Mouse (Mus musculus): ENCODE measurements around the gene Fcrl1. TPM values are rescaled to one million over a fixed set of nuclear protein-coding genes. Genes with fewer than 3 reads are reported as not detected.

The Fcrl1 gene
- polyA plus RNA-seq, 1 experiment from 2014 or later = not detected

- H3K4me3 ChIP-seq = no peak within 1 kb of the TSS
- H3K36me3 ChIP-seq = no peaks in the 10 kb centered on the region
- 94% methylated on average over 5 of the region's 5 CpGs for WGBS
- H3K9me3 ChIP-seq (replicated peaks) = no peaks in the 10 kb centered on the region
- H3K4me1 ChIP-seq = no peaks in the 10 kb centered on the region
- DNase-seq (ENCODE audit: low spot score) = no peak
- H3K27me3 ChIP-seq (ENCODE audit: low read depth, poor library complexity, severe bottlenecking) = no peaks in the 10 kb centered on the region
- H3K27ac ChIP-seq = no peak within 1 kb of the TSS
Observed at GRCm38 (mm10) chr3:87435479-87435878, 59.3 kb downstream of the Fcrl1 start, which contains the start of gene Fcrl5. Fcrl5 (plus strand) TSS chr3:87435773.

- H3K36me3 ChIP-seq = no peaks in the 10 kb centered on the region
- H3K27ac ChIP-seq = no peak overlapping the region
- DNase-seq (ENCODE audit: low spot score) = no peak
- no peak overlapping the region for H3K4me3 ChIP-seq
- WGBS = 81% methylated on average over 1 of the region's 1 CpGs
- H3K9me3 ChIP-seq (replicated peaks) = no peaks in the 10 kb centered on the region
- H3K4me1 ChIP-seq = no peaks in the 10 kb centered on the region
- H3K27me3 ChIP-seq (ENCODE audit: low read depth, poor library complexity, severe bottlenecking) = no peaks in the 10 kb centered on the region
Observed at GRCm38 (mm10) chr3:87440586-87440985, 64.4 kb downstream of the Fcrl1 start.

GRCm38 (mm10) chr3:87443968-87444367 lies 67.8 kb downstream of the Fcrl1 start:
- no peaks in the 10 kb centered on the region for H3K4me1 ChIP-seq
- H3K9me3 ChIP-seq (replicated peaks) = no peaks in the 10 kb centered on the region
- no peak overlapping the region for H3K4me3 ChIP-seq
- H3K27ac ChIP-seq = no peak overlapping the region
- no peak for DNase-seq (ENCODE audit: low spot score)
- H3K36me3 ChIP-seq = no peaks in the 10 kb centered on the region
- H3K27me3 ChIP-seq (ENCODE audit: low read depth, poor library complexity, severe bottlenecking) = no peaks in the 10 kb centered on the region
- 74% methylated on average over 6 of the region's 6 CpGs for WGBS

Other genes starting within 250 kb of the Fcrl1 start
- gene Kirrel, start 201.6 kb upstream of the Fcrl1 start, polyA plus RNA-seq (2016; fragmentation: Nextera tagmentation; extraction: Ambion mirVana) = 17.4 and 19.0 TPM in 2 replicates
- gene Fcrls, start 112.6 kb upstream of the Fcrl1 start, polyA plus RNA-seq (2016; fragmentation: Nextera tagmentation; extraction: Ambion mirVana) = 0.77 and 3.3 TPM in 2 replicates
- not detected in 2 replicates for gene Cd5l, start 18.5 kb upstream of the Fcrl1 start, polyA plus RNA-seq (2016; fragmentation: Nextera tagmentation; extraction: Ambion mirVana)
- gene Fcrl5, start 59.4 kb downstream of the Fcrl1 start, polyA plus RNA-seq (2016; fragmentation: Nextera tagmentation; extraction: Ambion mirVana) = not detected in 2 replicates
- gene Etv3, start 149.0 kb downstream of the Fcrl1 start, polyA plus RNA-seq (2016; fragmentation: Nextera tagmentation; extraction: Ambion mirVana) = 12.1 and 13.9 TPM in 2 replicates
- 14.3 and 19.5 TPM in 2 replicates for gene Arhgef11, start 241.2 kb downstream of the Fcrl1 start, polyA plus RNA-seq (2016; fragmentation: Nextera tagmentation; extraction: Ambion mirVana)